Mouse (Mus musculus) forebrain, embryonic 12.5 days (tissue): ENCODE data around the gene Selenon. TPM values are rescaled to one million over a fixed set of nuclear protein-coding genes. Genes with fewer than 3 reads are reported as not detected.

Experiments used
- ATAC-seq: fragments of 200-750 bp; cut with Nextera tagmentation; 2 replicates; pipeline ENCODE4 v1.8.0; 2017; ENCODE audit warnings: moderate TSS enrichment; ENCODE audit not compliant: low FRiP score
- H3K27ac ChIP-seq: fragments of 300-500 bp; sonication (generic); 2 replicates; pipeline ENCODE4 v1.5.1; 2016; ENCODE audit warnings: mild to moderate bottlenecking
- H3K27me3 ChIP-seq: fragments of 300-500 bp; sonication (generic); 2 replicates; pipeline ENCODE4 v1.6.1; 2016; ENCODE audit warnings: mild to moderate bottlenecking
- H3K36me3 ChIP-seq: fragments of 300-500 bp; sonication (generic); replicated peaks from 2 replicates; pipeline ENCODE4 v1.6.1; 2016; ENCODE audit warnings: mild to moderate bottlenecking
- H3K4me1 ChIP-seq: fragments of 300-500 bp; sonication (generic); 2 replicates; pipeline ENCODE4 v1.6.1; 2016
- H3K4me2 ChIP-seq: fragments of 300-500 bp; sonication (generic); 2 replicates; pipeline ENCODE4 v1.6.1; 2016; ENCODE audit warnings: mild to moderate bottlenecking, moderate library complexity
- H3K4me3 ChIP-seq: fragments of 300-500 bp; sonication (generic); replicated peaks from 2 replicates; pipeline ENCODE4 v1.5.1; 2016; ENCODE audit warnings: mild to moderate bottlenecking
- H3K9ac ChIP-seq: fragments of 300-500 bp; sonication (generic); 2 replicates; pipeline ENCODE4 v1.6.1; 2016; ENCODE audit warnings: mild to moderate bottlenecking
- H3K9me3 ChIP-seq: fragments of 300-500 bp; sonication (generic); 2 replicates; pipeline ENCODE4 v1.6.1; 2016
- WGBS: fragments of 180-500 bp; shearing (Covaris S2); methylation state at CpG from one replicate; pipeline ENCODE4 v1.1.7; 2016; 5-methylcytosine and 5-hydroxymethylcytosine counted together
- polyA plus RNA-seq: library from polyadenylated mRNA; unstranded; fragments of >200 nt; fragmentation: Nextera tagmentation; extraction: Ambion mirVana; gene quantifications from 2 replicates; pipeline ENCODE4 v1.2.1, GENCODE M21; 2016

Selenon gene
- polyA plus RNA-seq, 1 experiment from 2014 or later: 14.8 TPM

- ATAC-seq: peak; percentile 97
- peak within 1 kb of the TSS; percentile 86 for H3K27ac ChIP-seq
- no peaks in the 10 kb centered on the region for H3K9me3 ChIP-seq
- H3K4me1 ChIP-seq: peaks cover 20% of the 10 kb centered on the region
- peak within 1 kb of the TSS; percentile 91 for H3K9ac ChIP-seq
- under 1% methylated on average over 71 of the region's 71 CpGs for WGBS
- H3K4me2 ChIP-seq: peak within 1 kb of the TSS; percentile 98
- H3K36me3 ChIP-seq: peaks cover 32% of the 10 kb centered on the region
- H3K27me3 ChIP-seq: no peaks in the 10 kb centered on the region
- peak within 1 kb of the TSS; percentile 94 for H3K4me3 ChIP-seq
Observed at GRCm38 (mm10) chr4:134534932-134535786, 16.8 kb downstream of the Selenon start, which contains the start of gene Mtfr1l. TSS of gene Mtfr1l (minus strand) at chr4:134535387.

- WGBS: 1% methylated on average over 57 of the region's 57 CpGs
- H3K9ac ChIP-seq: peak overlapping the region; percentile 91
- peak; percentile 27; the same call in 1 of the 2 replicates for ATAC-seq
- peaks cover 20% of the 10 kb centered on the region for H3K4me1 ChIP-seq
- H3K4me2 ChIP-seq: peak overlapping the region; percentile 98
- H3K9me3 ChIP-seq: no peaks in the 10 kb centered on the region
- peaks cover 32% of the 10 kb centered on the region for H3K36me3 ChIP-seq
- H3K4me3 ChIP-seq: peak overlapping the region; percentile 94
- H3K27ac ChIP-seq: peak overlapping the region; percentile 86
- no peaks in the 10 kb centered on the region for H3K27me3 ChIP-seq
Observed at GRCm38 (mm10) chr4:134534124-134534886, 17.7 kb downstream of the Selenon start.

GRCm38 (mm10) chr4:134533421-134533820 is 18.5 kb downstream of the Selenon start:
- peak overlapping the region; percentile 91; the same call in 1 of the 2 replicates for H3K9ac ChIP-seq
- peaks cover 20% of the 10 kb centered on the region for H3K4me1 ChIP-seq

GRCm38 (mm10) chr4:134532928-134533327 is 19.0 kb downstream of the Selenon start:
- no peak for ATAC-seq
- peaks cover 38% of the 10 kb centered on the region for H3K36me3 ChIP-seq
- H3K27me3 ChIP-seq: no peaks in the 10 kb centered on the region
- WGBS: 80% methylated on average over 4 of the region's 4 CpGs
- no peak overlapping the region for H3K4me3 ChIP-seq
- H3K9me3 ChIP-seq: no peaks in the 10 kb centered on the region
- peaks cover 20% of the 10 kb centered on the region for H3K4me1 ChIP-seq
- H3K4me2 ChIP-seq: no peak overlapping the region
- no peak overlapping the region for H3K27ac ChIP-seq
- no peak overlapping the region for H3K9ac ChIP-seq

More at GRCm38 (mm10) chr4:134533421-134533820, 18.5 kb downstream of the Selenon start:
- WGBS: 84% methylated on average over 4 of the region's 4 CpGs
- H3K4me2 ChIP-seq: peak overlapping the region; percentile 98
- H3K4me3 ChIP-seq: peak overlapping the region; percentile 94; the same call in 1 of the 2 replicates
- H3K9me3 ChIP-seq: no peaks in the 10 kb centered on the region
- no peak for ATAC-seq
- H3K27me3 ChIP-seq: no peaks in the 10 kb centered on the region
- H3K27ac ChIP-seq: no peak overlapping the region
- H3K36me3 ChIP-seq: peaks cover 33% of the 10 kb centered on the region

- H3K4me2 ChIP-seq: no peak overlapping the region
- H3K9me3 ChIP-seq: no peaks in the 10 kb centered on the region
- no peaks in the 10 kb centered on the region for H3K27me3 ChIP-seq
- peaks cover 92% of the 10 kb centered on the region for H3K36me3 ChIP-seq
- H3K4me1 ChIP-seq: no peaks in the 10 kb centered on the region
- peak overlapping the region; percentile 15; the same call in 1 of the 2 replicates for H3K27ac ChIP-seq
- 75% methylated on average over 5 of the region's 5 CpGs for WGBS
- 0 out of 2 replicates have a peak overlapping the region, but pooled peaks have one; percentile 7 for H3K9ac ChIP-seq
- no peak overlapping the region for H3K4me3 ChIP-seq
- no peak for ATAC-seq
Observed at GRCm38 (mm10) chr4:134526220-134526619, 25.7 kb downstream of the Selenon start.

GRCm38 (mm10) chr4:134525806-134526205 is 26.2 kb downstream of the Selenon start:
- no peak overlapping the region for H3K9ac ChIP-seq
- no peak overlapping the region for H3K4me2 ChIP-seq
- H3K4me3 ChIP-seq: no peak overlapping the region
- H3K36me3 ChIP-seq: peaks cover 90% of the 10 kb centered on the region
- H3K9me3 ChIP-seq: no peaks in the 10 kb centered on the region
- H3K27me3 ChIP-seq: no peaks in the 10 kb centered on the region
- H3K27ac ChIP-seq: no peak overlapping the region
- 50% methylated on average over 5 of the region's 5 CpGs for WGBS
- no peak for ATAC-seq
- H3K4me1 ChIP-seq: no peaks in the 10 kb centered on the region

- Histone ChIP-seq H3K4me2 (no peak overlapping the region), H3K4me1 (no peaks in the 10 kb centered on the region), H3K27ac (no peak overlapping the region), H3K36me3 (peaks cover 74% of the 10 kb centered on the region), H3K4me3 (no peak overlapping the region), H3K9ac (no peak overlapping the region), H3K27me3 (no peaks in the 10 kb centered on the region), H3K9me3 (no peaks in the 10 kb centered on the region)
- ATAC-seq: no peak
- WGBS: 92% methylated on average over 4 of the region's 4 CpGs
Observed at GRCm38 (mm10) chr4:134523447-134523846, 28.5 kb downstream of the Selenon start.

- peaks cover 33% of the 10 kb centered on the region for H3K36me3 ChIP-seq
- H3K4me1 ChIP-seq: no peaks in the 10 kb centered on the region
- H3K9me3 ChIP-seq: no peaks in the 10 kb centered on the region
- no peaks in the 10 kb centered on the region for H3K27me3 ChIP-seq
- H3K27ac ChIP-seq: no peak overlapping the region
- no peak for ATAC-seq
- no peak overlapping the region for H3K4me3 ChIP-seq
- no peak overlapping the region for H3K4me2 ChIP-seq
- no peak overlapping the region for H3K9ac ChIP-seq
Observed at GRCm38 (mm10) chr4:134519281-134519680, 32.7 kb downstream of the Selenon start.

GRCm38 (mm10) chr4:134518541-134518940 is 33.4 kb downstream of the Selenon start:
- ATAC-seq: no peak

GRCm38 (mm10) chr4:134517719-134518118 is 34.2 kb downstream of the Selenon start:
- 91% methylated on average over 10 of the region's 10 CpGs for WGBS
- H3K9ac ChIP-seq: no peak overlapping the region
- H3K27me3 ChIP-seq: no peaks in the 10 kb centered on the region
- H3K36me3 ChIP-seq: peaks cover 18% of the 10 kb centered on the region
- no peaks in the 10 kb centered on the region for H3K9me3 ChIP-seq
- H3K27ac ChIP-seq: no peak overlapping the region
- no peak overlapping the region for H3K4me2 ChIP-seq
- peaks cover 10% of the 10 kb centered on the region for H3K4me1 ChIP-seq
- ATAC-seq: no peak
- no peak overlapping the region for H3K4me3 ChIP-seq

More at GRCm38 (mm10) chr4:134518541-134518940, 33.4 kb downstream of the Selenon start:
- Histone ChIP-seq H3K27me3 (no peaks in the 10 kb centered on the region), H3K27ac (no peak overlapping the region), H3K9ac (no peak overlapping the region), H3K4me3 (no peak overlapping the region), H3K4me1 (0 out of 2 replicates have a peak, but pooled peaks cover 4% of the 10 kb centered on the region), H3K4me2 (no peak overlapping the region), H3K9me3 (no peaks in the 10 kb centered on the region), H3K36me3 (peaks cover 26% of the 10 kb centered on the region)
- WGBS: 87% methylated on average over 4 of the region's 4 CpGs

GRCm38 (mm10) chr4:134516981-134517380 is 35.0 kb downstream of the Selenon start:
- H3K4me3 ChIP-seq: no peak overlapping the region
- no peak overlapping the region for H3K27ac ChIP-seq
- no peak overlapping the region for H3K4me2 ChIP-seq
- H3K4me1 ChIP-seq: peaks cover 15% of the 10 kb centered on the region
- 92% methylated on average over 8 of the region's 8 CpGs for WGBS
- H3K9me3 ChIP-seq: no peaks in the 10 kb centered on the region
- no peak overlapping the region for H3K9ac ChIP-seq
- H3K36me3 ChIP-seq: peaks cover 15% of the 10 kb centered on the region
- H3K27me3 ChIP-seq: no peaks in the 10 kb centered on the region
- no peak for ATAC-seq

GRCm38 (mm10) chr4:134515614-134516013 is 36.4 kb downstream of the Selenon start:
- H3K4me1 ChIP-seq: peaks cover 25% of the 10 kb centered on the region
- 71% methylated on average over 7 of the region's 7 CpGs for WGBS
- no peak overlapping the region for H3K27ac ChIP-seq
- H3K4me3 ChIP-seq: no peak overlapping the region
- no peak for ATAC-seq
- H3K9ac ChIP-seq: no peak overlapping the region
- no peaks in the 10 kb centered on the region for H3K9me3 ChIP-seq
- peaks cover 6% of the 10 kb centered on the region for H3K36me3 ChIP-seq
- no peaks in the 10 kb centered on the region for H3K27me3 ChIP-seq
- no peak overlapping the region for H3K4me2 ChIP-seq
